Mouse (Mus musculus): ENCODE measurements at regions not wholly inside any gene's neighbourhood (a gene's known extent, or its start where the extent isn't known, plus 50 kb on each side); places are given as distances from the start of the nearest gene placed in this dataset.

- TF ChIP-seq POLR2A (IDR thresholded peaks at IDR 0.05; ENCODE audit: extremely low read depth, insufficient read depth, low read length): no peak
- no peak for TF ChIP-seq CTCF (IDR thresholded peaks at IDR 0.05; ENCODE audit: low read depth, low read length)
Observed at GRCm38 (mm10) chr13:83016686-83017085, 487.1 kb upstream of the Mef2c start.

All from liver, adult 2 months (tissue).